11 mouse cellular contexts compared by ENCODE assay signal in genomic region chrX:134691540-134691935, GRCm38 (mm10).
"Had no signal": no experiment of that assay in that cellular context is flagged by ENCODE, and none has a peak within 500 bp of the region (broad histone marks: within the 10 kb centered on the region; RNA-seq: fewer than 3 reads in every experiment).

No protein-coding gene starts in this region.

- ATAC-seq: liver, postnatal 0 days had no signal

- H3K27ac ChIP-seq: left cerebral cortex, adult 2 months; limb, embryonic 10.5 days; liver, embryonic 13.5 days; lung, embryonic 15.5 days; macrophage; midbrain, embryonic 12.5 days; neural tube, embryonic 13.5 days had no signal

- H3K27me3 ChIP-seq: lung, embryonic 15.5 days; neural tube, embryonic 13.5 days had no signal

- H3K9ac ChIP-seq: liver, embryonic 13.5 days; liver, postnatal 0 days; lung, embryonic 15.5 days; midbrain, embryonic 12.5 days; neural tube, embryonic 13.5 days had no signal

- H3K4me2 ChIP-seq: liver, embryonic 13.5 days; lung, embryonic 15.5 days; midbrain, embryonic 12.5 days; neural tube, embryonic 13.5 days had no signal

- H3K36me3 ChIP-seq: liver, embryonic 13.5 days had no signal

- DNase-seq: liver, embryonic 13.5 days; liver, postnatal 0 days; lung, postnatal 14 days; retina, postnatal 1 day; thymus, postnatal 36 days had no signal

- H3K4me3 ChIP-seq: left cerebral cortex, adult 2 months; limb, embryonic 10.5 days; liver, embryonic 13.5 days; lung, embryonic 15.5 days; midbrain, embryonic 12.5 days; neural tube, embryonic 13.5 days had no signal

- H3K9me3 ChIP-seq: limb, embryonic 10.5 days; liver, embryonic 13.5 days; lung, embryonic 15.5 days; midbrain, embryonic 12.5 days; neural tube, embryonic 13.5 days had no signal

- H3K4me1 ChIP-seq: liver, embryonic 13.5 days; lung, embryonic 15.5 days had no signal
